Mouse (Mus musculus) heart, embryonic 11.5 days (tissue): ENCODE measurements at regions not wholly inside any gene's neighbourhood (a gene's known extent, or its start where the extent isn't known, plus 50 kb on each side); places are given as distances from the start of the nearest gene placed in this dataset.
A peak's percentile ranks its signal among the peaks of the same experiment; 100 is the strongest.

Experiments used
- ATAC-seq: fragments of 200-750 bp; cut with Nextera tagmentation; replicated peaks from 2 replicates; pipeline ENCODE4 v1.8.0; 2017; ENCODE audit warnings: moderate library complexity; ENCODE audit not compliant: insufficient number of reproducible peaks, low FRiP score, low TSS enrichment
- H3K27ac ChIP-seq: fragments of 300-500 bp; sonication (generic); 2 replicates; pipeline ENCODE4 v1.5.1; 2014; ENCODE audit warnings: mild to moderate bottlenecking, low read depth, low read length
- H3K27me3 ChIP-seq: fragments of 300-500 bp; sonication (generic); 2 replicates; pipeline ENCODE4 v1.6.1; 2014; ENCODE audit warnings: mild to moderate bottlenecking, low read length, mixed read lengths; ENCODE audit not compliant: control insufficient read depth, insufficient read depth
- H3K36me3 ChIP-seq: fragments of 300-500 bp; sonication (generic); 2 replicates; pipeline ENCODE4 v1.6.1; 2014; ENCODE audit warnings: mild to moderate bottlenecking, low read length, moderate library complexity, mixed read lengths; ENCODE audit not compliant: control insufficient read depth, insufficient read depth
- H3K4me1 ChIP-seq: fragments of 300-500 bp; sonication (generic); 2 replicates; pipeline ENCODE4 v1.6.1; 2014; ENCODE audit warnings: low read length; ENCODE audit not compliant: control insufficient read depth, insufficient read depth
- H3K4me2 ChIP-seq: fragments of 300-500 bp; sonication (generic); 2 replicates; pipeline ENCODE4 v1.6.1; 2014; ENCODE audit warnings: mild to moderate bottlenecking, moderate library complexity
- H3K4me3 ChIP-seq: fragments of 300-500 bp; sonication (generic); 2 replicates; pipeline ENCODE4 v1.5.1; 2014; ENCODE audit warnings: low read depth, low read length
- H3K9ac ChIP-seq: fragments of 300-500 bp; sonication (generic); 2 replicates; pipeline ENCODE4 v1.6.1; 2014; ENCODE audit warnings: mild to moderate bottlenecking, low read depth, low read length, moderate library complexity
- H3K9me3 ChIP-seq: fragments of 300-500 bp; sonication (generic); replicated peaks from 2 replicates; pipeline ENCODE4 v1.6.1; 2016; ENCODE audit warnings: low read length; ENCODE audit not compliant: control insufficient read depth
- WGBS: fragments of 180-500 bp; shearing (Covaris S2); extraction: QIAGEN DNeasy Blood & Tissue Kit; methylation state at CpG from one replicate; pipeline ENCODE4 v1.1.7; 2014; ENCODE audit not compliant: insufficient replicate concordance; 5-methylcytosine and 5-hydroxymethylcytosine counted together

- H3K9me3 ChIP-seq, result no peaks in the 10 kb centered on the region
- H3K4me1 ChIP-seq, result peaks cover 4% of the 10 kb centered on the region; the same call in 1 of the 2 replicates
- no peak for ATAC-seq
- H3K36me3 ChIP-seq, result no peaks in the 10 kb centered on the region
- H3K27me3 ChIP-seq, result no peaks in the 10 kb centered on the region
- 85% methylated on average over 7 of the region's 7 CpGs for WGBS
- no peak overlapping the region for H3K4me2 ChIP-seq
- no peak overlapping the region for H3K4me3 ChIP-seq
- H3K9ac ChIP-seq, result no peak overlapping the region
- H3K27ac ChIP-seq, result no peak overlapping the region
These were observed 80.8 kb upstream of the Rai14 start for GRCm38 (mm10) chr15:10795126-10795792.

GRCm38 (mm10) chr15:10799656-10800055 is 85.2 kb upstream of the Rai14 start:
- Histone ChIP-seq H3K4me3 (no peak overlapping the region), H3K36me3 (no peaks in the 10 kb centered on the region), H3K9me3 (no peaks in the 10 kb centered on the region), H3K27me3 (no peaks in the 10 kb centered on the region), H3K9ac (no peak overlapping the region), H3K4me1 (no peaks in the 10 kb centered on the region), H3K27ac (no peak overlapping the region), H3K4me2 (no peak overlapping the region)
- ATAC-seq, result no peak

GRCm38 (mm10) chr15:10814195-10814594 is 99.8 kb upstream of the Rai14 start:
- WGBS, result 63% methylated on average over 2 of the region's 2 CpGs
- H3K4me2 ChIP-seq, result no peak overlapping the region
- H3K9me3 ChIP-seq, result no peaks in the 10 kb centered on the region
- H3K4me3 ChIP-seq, result no peak overlapping the region
- peak; percentile 27; the same call in 1 of the 2 replicates for ATAC-seq
- H3K27me3 ChIP-seq, result no peaks in the 10 kb centered on the region
- H3K9ac ChIP-seq, result no peak overlapping the region
- no peak overlapping the region; the same call in 1 of the 2 replicates for H3K27ac ChIP-seq
- no peaks in the 10 kb centered on the region for H3K36me3 ChIP-seq
- H3K4me1 ChIP-seq, result no peaks in the 10 kb centered on the region; the same call in 1 of the 2 replicates

GRCm38 (mm10) chr15:10814709-10815108 is 100.3 kb upstream of the Rai14 start:
- Histone ChIP-seq H3K36me3 (no peaks in the 10 kb centered on the region), H3K4me3 (no peak overlapping the region), H3K9ac (no peak overlapping the region), H3K9me3 (no peaks in the 10 kb centered on the region), H3K4me2 (no peak overlapping the region), H3K4me1 (no peaks in the 10 kb centered on the region; the same call in 1 of the 2 replicates), H3K27me3 (no peaks in the 10 kb centered on the region), H3K27ac (0 out of 2 replicates have a peak overlapping the region, but pooled peaks have one; percentile 6)
- peak; percentile 68 for ATAC-seq
- 37% methylated on average over 7 of the region's 7 CpGs for WGBS

GRCm38 (mm10) chr15:10816213-10816621 is 101.8 kb upstream of the Rai14 start:
- no peaks in the 10 kb centered on the region for H3K27me3 ChIP-seq
- H3K36me3 ChIP-seq, result no peaks in the 10 kb centered on the region
- no peak overlapping the region for H3K4me3 ChIP-seq
- no peak overlapping the region for H3K9ac ChIP-seq
- H3K27ac ChIP-seq, result no peak overlapping the region
- no peak for ATAC-seq
- H3K9me3 ChIP-seq, result no peaks in the 10 kb centered on the region
- H3K4me1 ChIP-seq, result no peaks in the 10 kb centered on the region; the same call in 1 of the 2 replicates
- no peak overlapping the region for H3K4me2 ChIP-seq
- WGBS, result 78% methylated on average over 3 of the region's 3 CpGs

GRCm38 (mm10) chr15:10818216-10818615 is 103.8 kb upstream of the Rai14 start:
- WGBS, result 48% methylated on average over 6 of the region's 6 CpGs
- Histone ChIP-seq H3K4me3 (no peak overlapping the region), H3K4me1 (no peaks in the 10 kb centered on the region; the same call in 1 of the 2 replicates), H3K9me3 (no peaks in the 10 kb centered on the region), H3K27ac (peak overlapping the region; percentile 70), H3K9ac (no peak overlapping the region), H3K36me3 (no peaks in the 10 kb centered on the region), H3K4me2 (no peak overlapping the region), H3K27me3 (no peaks in the 10 kb centered on the region)
- ATAC-seq, result peak; percentile 80

GRCm38 (mm10) chr15:10818706-10819105 is 104.3 kb upstream of the Rai14 start:
- H3K27ac ChIP-seq, result peak overlapping the region; percentile 70

GRCm38 (mm10) chr15:10823933-10824332 is 109.5 kb upstream of the Rai14 start:
- H3K9me3 ChIP-seq, result no peaks in the 10 kb centered on the region
- no peaks in the 10 kb centered on the region for H3K36me3 ChIP-seq
- no peaks in the 10 kb centered on the region for H3K27me3 ChIP-seq
- H3K9ac ChIP-seq, result no peak overlapping the region
- WGBS, result 70% methylated on average over 5 of the region's 5 CpGs
- H3K4me3 ChIP-seq, result no peak overlapping the region
- no peak overlapping the region for H3K27ac ChIP-seq
- H3K4me2 ChIP-seq, result no peak overlapping the region
- ATAC-seq, result no peak
- no peaks in the 10 kb centered on the region for H3K4me1 ChIP-seq

More at GRCm38 (mm10) chr15:10818706-10819105, 104.3 kb upstream of the Rai14 start:
- no peak overlapping the region for H3K4me3 ChIP-seq
- no peak overlapping the region for H3K9ac ChIP-seq
- H3K4me1 ChIP-seq, result no peaks in the 10 kb centered on the region; the same call in 1 of the 2 replicates
- H3K9me3 ChIP-seq, result no peaks in the 10 kb centered on the region
- no peaks in the 10 kb centered on the region for H3K36me3 ChIP-seq
- WGBS, result 67% methylated on average over 1 of the region's 1 CpGs
- H3K27me3 ChIP-seq, result no peaks in the 10 kb centered on the region
- ATAC-seq, result no peak
- no peak overlapping the region for H3K4me2 ChIP-seq

- peaks cover 9% of the 10 kb centered on the region for H3K4me1 ChIP-seq
- no peak overlapping the region for H3K4me2 ChIP-seq
- no peaks in the 10 kb centered on the region for H3K36me3 ChIP-seq
- H3K27ac ChIP-seq, result no peak overlapping the region
- no peak overlapping the region for H3K4me3 ChIP-seq
- no peaks in the 10 kb centered on the region for H3K27me3 ChIP-seq
- no peak overlapping the region for H3K9ac ChIP-seq
- WGBS, result 80% methylated on average over 5 of the region's 5 CpGs
- no peak for ATAC-seq
- H3K9me3 ChIP-seq, result no peaks in the 10 kb centered on the region
These were observed 115.2 kb upstream of the Rai14 start for GRCm38 (mm10) chr15:10829588-10829987.
